Mouse (Mus musculus) ES-Bruce4 (cell line): Measurements from ENCODE around the gene Twnk.

ENCODE experiments used
- CTCF ChIP-seq: IDR thresholded peaks from one replicate; pipeline ENCODE4 v1.8.1; 2011; ENCODE audit warnings: low read depth, low read length
- EP300 ChIP-seq: IDR thresholded peaks from 2 replicates; pipeline ENCODE4 v1.6.1; 2011; ENCODE audit warnings: low read depth, low read length; ENCODE audit not compliant: insufficient read depth
- POLR2A ChIP-seq: IDR thresholded peaks from one replicate; pipeline ENCODE4 v1.8.1; 2011; ENCODE audit warnings: low read length; ENCODE audit not compliant: insufficient read depth

- no peak for TF ChIP-seq CTCF
- no peak for TF ChIP-seq EP300
- no peak for TF ChIP-seq POLR2A
Observed at GRCm38 (mm10) chr19:45018351-45018831, 12.9 kb downstream of the Twnk start.
